Mouse (Mus musculus) olfactory bulb, adult 2 months (tissue): ENCODE results near the gene L3mbtl4.

Experiments used
- CTCF ChIP-seq: fragments of 200-500 bp; IDR thresholded peaks from 2 replicates; pipeline ENCODE4 v1.5.1; 2012; ENCODE audit warnings: low read depth, mild to moderate bottlenecking, low read length, moderate library complexity; ENCODE audit not compliant: insufficient read depth
- POLR2A ChIP-seq: fragments of 200-500 bp; IDR thresholded peaks from 2 replicates; pipeline ENCODE4 v1.6.1; 2012; ENCODE audit warnings: mild to moderate bottlenecking, low read depth, low read length, moderate library complexity; ENCODE audit not compliant: insufficient read depth

DNA sequence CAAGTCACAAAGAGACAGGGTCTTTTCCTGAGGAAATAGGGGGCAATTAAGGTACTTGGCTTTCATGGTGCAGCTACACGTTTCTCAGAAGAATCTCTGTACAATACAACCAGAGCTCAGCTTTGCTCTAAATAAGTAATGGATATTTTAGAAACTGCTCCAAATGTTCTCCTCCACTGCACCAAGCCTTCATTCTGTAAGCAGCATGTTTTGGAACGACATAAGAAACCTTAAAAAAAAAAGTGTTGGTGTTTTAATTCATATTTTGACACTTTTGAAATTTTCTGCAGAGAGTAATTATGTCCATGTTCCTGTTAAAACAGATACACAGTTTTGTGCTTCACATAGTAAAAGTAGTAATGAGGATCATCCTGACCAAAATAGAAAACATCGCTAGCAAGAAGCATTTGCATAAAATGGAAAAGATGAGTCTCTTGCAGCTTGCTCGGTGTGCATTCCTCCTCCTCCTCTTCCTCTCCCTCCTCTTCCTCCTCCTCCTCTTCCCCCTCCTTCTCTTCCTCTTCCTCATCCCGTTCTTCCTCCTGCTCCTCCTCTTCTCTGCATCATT is 369.0 kb downstream of the L3mbtl4 start:
- no peak for TF ChIP-seq POLR2A
- TF ChIP-seq CTCF, result no peak
